Mouse (Mus musculus): ENCODE data around the gene Ryr1. TPM values are rescaled to one million over a fixed set of nuclear protein-coding genes. Genes with fewer than 3 reads are reported as not detected.
"Not testable (repeated sequence)": the region's sequence is repeated elsewhere in the genome, so short reads cannot be mapped to it uniquely, and the experiment has no call there.

The Ryr1 gene
- polyA plus RNA-seq, 1 experiment from 2014 or later, result 0.22 TPM

- Histone ChIP-seq H3K9me3 (replicated peaks) (no peaks in the 10 kb centered on the region), H3K36me3 (peaks cover 18% of the 10 kb centered on the region), H3K9ac (peak overlapping the region; percentile 86), H3K4me3 (replicated peaks) (peak overlapping the region; percentile 80), H3K27ac (peak overlapping the region; percentile 94), H3K4me1 (replicated peaks) (peaks cover 42% of the 10 kb centered on the region), H3K4me2 (peak overlapping the region; percentile 89), H3K27me3 (no peaks in the 10 kb centered on the region)
- ATAC-seq (ENCODE audit: low read depth) (no peak), DNase-seq (no peak)
- WGBS (ENCODE audit: insufficient replicate concordance), result 31% methylated on average over 11 of the region's 11 CpGs
Measured at GRCm38 (mm10) chr7:28983141-28983564, 141.8 kb downstream of the Ryr1 start.

GRCm38 (mm10) chr7:28982274-28983013 lies 142.5 kb downstream of the Ryr1 start:
- Histone ChIP-seq H3K4me3 (replicated peaks) (peak overlapping the region; percentile 80), H3K4me2 (peak overlapping the region; percentile 89), H3K27me3 (no peaks in the 10 kb centered on the region), H3K4me1 (replicated peaks) (peaks cover 43% of the 10 kb centered on the region), H3K36me3 (peaks cover 25% of the 10 kb centered on the region), H3K9ac (peak overlapping the region; percentile 86), H3K9me3 (replicated peaks) (no peaks in the 10 kb centered on the region), H3K27ac (peak overlapping the region; percentile 94)
- WGBS (ENCODE audit: insufficient replicate concordance), result 6% methylated on average over 19 of the region's 19 CpGs
- DNase-seq (no peak), ATAC-seq (ENCODE audit: low read depth) (peak; percentile 42)

- Histone ChIP-seq H3K27ac (peak within 1 kb of the TSS; percentile 94), H3K36me3 (peaks cover 31% of the 10 kb centered on the region), H3K4me2 (peak within 1 kb of the TSS; percentile 89), H3K27me3 (no peaks in the 10 kb centered on the region), H3K9ac (peak within 1 kb of the TSS; percentile 86), H3K9me3 (replicated peaks) (no peaks in the 10 kb centered on the region), H3K4me1 (replicated peaks) (peaks cover 43% of the 10 kb centered on the region), H3K4me3 (replicated peaks) (peak within 1 kb of the TSS; percentile 80)
- ATAC-seq (ENCODE audit: low read depth) (peak; percentile 94), DNase-seq (peak; percentile 96)
- under 1% methylated on average over 36 of the region's 36 CpGs for WGBS (ENCODE audit: insufficient replicate concordance)
Measured at GRCm38 (mm10) chr7:28981651-28982273, 143.2 kb downstream of the Ryr1 start, which contains the start of the genes Eif3k and Map4k1. Gene Eif3k (minus strand): TSS chr7:28981864. Gene Map4k1 (plus strand): TSS chr7:28982050.

GRCm38 (mm10) chr7:28977556-28977955 lies 147.4 kb downstream of the Ryr1 start:
- no peak overlapping the region for H3K27ac ChIP-seq
- H3K9me3 ChIP-seq (replicated peaks), result no peaks in the 10 kb centered on the region
- no peaks in the 10 kb centered on the region for H3K27me3 ChIP-seq
- no peak overlapping the region for H3K4me3 ChIP-seq (replicated peaks)
- no peak for DNase-seq
- 85% methylated on average over 9 of the region's 9 CpGs for WGBS (ENCODE audit: insufficient replicate concordance)
- ATAC-seq (ENCODE audit: low read depth), result no peak
- no peak overlapping the region for H3K9ac ChIP-seq
- peaks cover 21% of the 10 kb centered on the region for H3K4me1 ChIP-seq (replicated peaks)
- peaks cover 66% of the 10 kb centered on the region for H3K36me3 ChIP-seq
- no peak overlapping the region for H3K4me2 ChIP-seq

- Histone ChIP-seq H3K4me2 (no peak overlapping the region), H3K27ac (no peak overlapping the region), H3K36me3 (peaks cover 75% of the 10 kb centered on the region), H3K27me3 (no peaks in the 10 kb centered on the region), H3K9me3 (replicated peaks) (no peaks in the 10 kb centered on the region), H3K9ac (no peak overlapping the region), H3K4me3 (replicated peaks) (no peak overlapping the region), H3K4me1 (replicated peaks) (peaks cover 26% of the 10 kb centered on the region)
- 74% methylated on average over 8 of the region's 8 CpGs for WGBS (ENCODE audit: insufficient replicate concordance)
- no peak for DNase-seq
- no peak for ATAC-seq (ENCODE audit: low read depth)
Measured at GRCm38 (mm10) chr7:28973025-28973424, 152.0 kb downstream of the Ryr1 start.

GRCm38 (mm10) chr7:28972542-28972985 lies 152.4 kb downstream of the Ryr1 start:
- Histone ChIP-seq H3K36me3 (peaks cover 70% of the 10 kb centered on the region), H3K9ac (no peak overlapping the region), H3K4me1 (replicated peaks) (peaks cover 26% of the 10 kb centered on the region), H3K4me3 (replicated peaks) (no peak overlapping the region), H3K27ac (no peak overlapping the region), H3K4me2 (no peak overlapping the region), H3K9me3 (replicated peaks) (no peaks in the 10 kb centered on the region), H3K27me3 (no peaks in the 10 kb centered on the region)
- 67% methylated on average over 8 of the region's 8 CpGs for WGBS (ENCODE audit: insufficient replicate concordance)
- ATAC-seq (ENCODE audit: low read depth) (0 out of 2 replicates have a peak, but pooled peaks have one; percentile 22), DNase-seq (peak; percentile 63)

DNA sequence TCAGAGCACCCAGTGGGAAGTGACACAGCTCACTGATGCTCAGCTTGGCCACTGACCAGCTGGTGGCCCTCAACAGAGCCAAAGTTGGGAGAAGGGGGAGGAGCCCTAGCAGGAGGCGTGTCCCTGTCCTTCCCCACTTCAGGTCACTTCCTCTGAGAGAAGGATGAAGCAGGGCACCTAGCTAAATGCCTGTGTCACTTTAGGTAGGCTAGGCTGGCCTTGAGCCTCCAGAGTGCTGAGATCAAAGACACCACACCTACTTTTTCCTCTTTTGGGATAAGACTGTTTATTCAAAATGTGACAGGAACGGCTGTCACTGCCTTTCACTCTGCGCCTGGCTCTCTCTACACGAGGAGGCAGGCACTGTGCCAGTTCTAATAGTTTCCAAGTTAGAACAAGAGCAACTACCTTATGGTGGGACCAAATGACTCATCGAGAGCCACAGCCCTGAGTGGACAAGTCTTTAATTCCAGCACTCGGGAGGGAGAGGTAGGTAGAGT lies 153.2 kb downstream of the Ryr1 start:
- H3K36me3 ChIP-seq, result peaks cover 63% of the 10 kb centered on the region

DNA sequence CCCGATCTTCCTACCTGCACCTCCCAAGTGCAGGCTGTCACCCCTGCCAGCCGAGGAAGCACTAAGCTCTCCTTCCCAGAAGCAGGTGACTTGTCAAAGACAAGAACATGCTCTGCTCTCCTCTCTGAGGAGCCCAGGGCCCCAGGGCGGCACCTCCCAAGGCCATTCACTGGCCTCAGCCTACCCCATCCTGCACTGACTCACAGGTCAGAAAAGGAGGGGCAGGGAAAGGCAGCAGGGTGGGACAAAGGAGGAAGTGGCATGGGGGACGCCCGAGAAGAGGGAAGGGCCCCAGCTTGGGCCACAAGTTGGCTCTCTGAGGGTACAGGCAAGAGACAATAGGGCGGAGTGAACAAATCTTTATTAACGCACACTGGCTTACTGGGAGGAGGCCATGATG lies 153.9 kb downstream of the Ryr1 start:
- Histone ChIP-seq H3K9me3 (replicated peaks) (no peaks in the 10 kb centered on the region), H3K4me2 (no peak overlapping the region), H3K27me3 (no peaks in the 10 kb centered on the region), H3K4me3 (replicated peaks) (no peak overlapping the region), H3K36me3 (peaks cover 55% of the 10 kb centered on the region), H3K27ac (no peak overlapping the region), H3K9ac (no peak overlapping the region), H3K4me1 (replicated peaks) (peaks cover 28% of the 10 kb centered on the region)
- WGBS (ENCODE audit: insufficient replicate concordance), result 68% methylated on average over 7 of the region's 7 CpGs
- ATAC-seq (ENCODE audit: low read depth) (no peak), DNase-seq (no peak)

More for the DNA sequence above, 153.2 kb downstream of the Ryr1 start:
- no peak overlapping the region for H3K4me2 ChIP-seq
- H3K9me3 ChIP-seq (replicated peaks), result no peaks in the 10 kb centered on the region
- no peak overlapping the region for H3K4me3 ChIP-seq (replicated peaks)
- no peak overlapping the region for H3K27ac ChIP-seq
- no peaks in the 10 kb centered on the region for H3K27me3 ChIP-seq
- H3K9ac ChIP-seq, result no peak overlapping the region
- WGBS (ENCODE audit: insufficient replicate concordance), result 77% methylated on average over 6 of the region's 6 CpGs
- ATAC-seq (ENCODE audit: low read depth) (no peak), DNase-seq (no peak)
- peaks cover 28% of the 10 kb centered on the region for H3K4me1 ChIP-seq (replicated peaks)

- peaks cover 28% of the 10 kb centered on the region for H3K4me1 ChIP-seq (replicated peaks)
- DNase-seq (no peak), ATAC-seq (ENCODE audit: low read depth) (no peak)
- H3K27me3 ChIP-seq, result no peaks in the 10 kb centered on the region
- no peaks in the 10 kb centered on the region for H3K9me3 ChIP-seq (replicated peaks)
- 74% methylated on average over 12 of the region's 12 CpGs for WGBS (ENCODE audit: insufficient replicate concordance)
- H3K4me3 ChIP-seq (replicated peaks), result no peak overlapping the region
- H3K4me2 ChIP-seq, result no peak overlapping the region
- peaks cover 47% of the 10 kb centered on the region for H3K36me3 ChIP-seq
- H3K27ac ChIP-seq, result peak overlapping the region; percentile 29; the same call in 1 of the 2 replicates
- no peak overlapping the region for H3K9ac ChIP-seq
Measured at GRCm38 (mm10) chr7:28969672-28970394, 155.1 kb downstream of the Ryr1 start.

- Histone ChIP-seq H3K4me2 (no peak overlapping the region), H3K9ac (no peak overlapping the region; the same call in 1 of the 2 replicates), H3K4me1 (replicated peaks) (peaks cover 28% of the 10 kb centered on the region), H3K36me3 (peaks cover 41% of the 10 kb centered on the region), H3K27ac (no peak overlapping the region), H3K4me3 (replicated peaks) (no peak overlapping the region), H3K27me3 (no peaks in the 10 kb centered on the region), H3K9me3 (replicated peaks) (no peaks in the 10 kb centered on the region)
- ATAC-seq (ENCODE audit: low read depth) (no peak), DNase-seq (no peak)
- WGBS (ENCODE audit: insufficient replicate concordance), result 81% methylated on average over 1 of the region's 1 CpGs
Measured at GRCm38 (mm10) chr7:28969271-28969670, 155.7 kb downstream of the Ryr1 start.

GRCm38 (mm10) chr7:28968120-28968519 lies 156.9 kb downstream of the Ryr1 start:
- not testable (repeated sequence) for DNase-seq; H3K4me2 ChIP-seq; H3K27ac ChIP-seq; ATAC-seq (ENCODE audit: low read depth); H3K9ac ChIP-seq; H3K4me3 ChIP-seq (replicated peaks); H3K27me3 ChIP-seq; H3K9me3 ChIP-seq (replicated peaks)
- H3K36me3 ChIP-seq, result peaks cover 30% of the 10 kb centered on the region
- 83% methylated on average over 8 of the region's 8 CpGs for WGBS (ENCODE audit: insufficient replicate concordance)
- peaks cover 34% of the 10 kb centered on the region for H3K4me1 ChIP-seq (replicated peaks)

Data from liver, embryonic 13.5 days (tissue).